Mouse (Mus musculus) MEL-GATA-1-ER (cell line): ENCODE measurements around the gene Yap1.

ENCODE experiments used
- DNase-seq: peaks from one replicate; pipeline ENCODE4 v3.0.0-alpha.2; 2012; ENCODE audit warnings: low read depth; ENCODE audit errors: extremely low read depth

Gene Yap1

DNA sequence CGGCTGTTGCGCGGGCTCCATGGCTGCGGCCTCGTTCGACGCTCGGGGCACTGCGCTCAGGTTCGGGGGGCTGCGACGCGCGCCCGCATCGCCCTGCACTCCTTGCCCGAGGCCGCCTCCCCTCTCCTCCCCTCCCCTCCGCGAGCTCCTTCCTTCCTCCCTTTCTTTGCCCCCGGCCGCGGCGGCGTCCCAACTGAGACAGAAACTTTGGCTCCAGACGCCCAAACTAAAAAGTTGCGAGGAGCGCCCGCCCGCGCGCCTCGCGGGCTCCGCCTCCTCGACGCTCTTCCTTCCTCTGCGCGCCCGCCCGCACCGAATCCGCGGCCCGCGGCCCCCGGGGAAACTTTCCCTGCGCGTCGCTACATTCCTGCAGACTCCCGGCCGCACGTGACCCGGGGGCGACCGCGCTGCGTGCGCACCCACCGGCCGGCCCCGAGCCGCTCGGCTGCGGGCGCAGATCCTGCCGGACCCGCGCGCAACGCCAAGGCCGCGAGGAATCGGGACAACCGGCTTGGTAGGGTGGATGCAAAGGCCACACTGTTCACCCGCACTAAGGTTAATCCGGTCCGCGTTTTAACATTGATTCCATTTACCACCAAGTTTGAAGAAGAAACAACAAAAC, at the start of gene Yap1:
TSS of gene Yap1 (minus strand) at position 227 of the 622 bp plus-strand sequence.
- no peak for DNase-seq

GRCm38 (mm10) chr9:8043044-8043387, 38.6 kb upstream of the Yap1 start:
- DNase-seq = no peak

DNA sequence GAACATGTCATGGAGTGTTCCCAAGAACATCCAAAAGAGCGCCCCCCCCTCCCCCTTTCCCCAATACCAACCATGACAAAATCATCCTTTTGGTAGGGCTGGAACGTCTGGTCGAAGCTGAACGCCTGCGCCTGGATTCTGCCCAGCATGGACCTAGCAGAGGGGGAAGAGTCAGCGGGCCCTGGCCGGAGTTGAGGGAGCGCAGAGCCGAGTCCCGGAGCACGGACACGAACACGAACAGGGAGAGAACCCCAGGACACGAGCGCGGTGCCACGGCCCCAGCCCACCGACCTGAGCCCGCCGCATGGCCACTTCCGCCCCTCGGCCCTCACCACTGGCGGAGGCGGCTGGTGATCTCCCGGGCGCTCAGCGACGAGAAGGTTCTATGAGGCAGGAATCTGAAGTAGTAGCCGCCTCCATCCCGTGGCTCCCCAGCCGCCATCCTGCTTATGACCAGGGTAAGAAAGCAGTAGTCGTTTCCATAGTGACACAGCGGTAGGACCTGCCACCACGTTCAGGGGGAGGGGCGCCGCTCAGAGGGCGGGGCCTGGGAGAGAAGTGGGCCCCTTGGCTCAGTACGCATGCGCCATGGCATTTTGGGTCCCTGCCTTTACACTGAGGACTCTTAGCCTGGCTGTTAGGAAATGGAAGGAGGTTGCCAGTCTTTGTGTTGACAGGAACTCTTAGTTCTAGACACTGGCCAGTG, 38.1 kb upstream of the Yap1 start, which contains the start of gene Cfap300:
TSS of gene Cfap300 (minus strand) at position 486 of the 706 bp plus-strand sequence.
- DNase-seq = no peak

- no peak for DNase-seq
These were observed 31.1 kb upstream of the Yap1 start for GRCm38 (mm10) chr9:8035546-8035945.

GRCm38 (mm10) chr9:8035091-8035490, 30.7 kb upstream of the Yap1 start:
- no peak for DNase-seq

DNA sequence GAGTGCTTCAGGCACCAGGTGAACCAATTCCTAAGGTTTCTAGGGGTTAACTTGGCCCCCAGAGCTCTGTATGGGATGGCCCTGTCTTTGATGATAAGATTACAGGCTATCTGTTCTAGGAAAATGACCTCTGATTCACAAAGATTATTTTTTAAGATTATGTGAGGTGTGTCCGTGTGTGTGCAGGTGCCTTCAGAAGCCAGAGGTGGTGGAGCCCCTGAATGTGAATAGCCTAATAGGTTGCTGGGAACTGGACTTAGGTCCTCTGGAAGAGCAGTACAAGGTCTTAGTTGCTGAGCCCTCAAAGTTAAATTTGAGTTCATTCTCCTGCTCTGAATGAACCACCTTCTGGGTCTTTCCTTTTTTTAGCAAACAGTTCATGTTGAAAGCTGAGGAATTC, 29.7 kb upstream of the Yap1 start:
- DNase-seq = no peak

- DNase-seq = no peak
These were observed 28.5 kb upstream of the Yap1 start for GRCm38 (mm10) chr9:8032847-8033246.

DNA sequence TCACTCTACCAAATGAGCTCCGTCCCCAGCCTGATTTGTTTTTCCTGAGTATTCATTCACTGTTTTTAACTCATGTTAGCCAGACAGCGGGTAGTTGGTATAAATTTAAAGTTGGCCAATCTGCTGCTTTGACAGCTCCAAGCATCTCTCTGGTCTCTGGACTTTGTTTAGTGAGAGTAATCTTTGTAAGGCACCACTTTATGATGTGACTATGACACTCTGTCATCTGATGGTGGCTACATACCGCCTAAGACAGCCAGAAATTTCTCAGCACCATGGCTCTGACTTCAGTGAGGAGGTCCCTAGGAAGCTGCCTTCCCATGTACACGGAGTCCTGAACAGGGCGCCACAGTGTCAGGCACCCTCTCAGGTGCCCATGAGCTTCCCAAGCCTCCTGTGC, 14.2 kb upstream of the Yap1 start:
- DNase-seq = no peak

DNA sequence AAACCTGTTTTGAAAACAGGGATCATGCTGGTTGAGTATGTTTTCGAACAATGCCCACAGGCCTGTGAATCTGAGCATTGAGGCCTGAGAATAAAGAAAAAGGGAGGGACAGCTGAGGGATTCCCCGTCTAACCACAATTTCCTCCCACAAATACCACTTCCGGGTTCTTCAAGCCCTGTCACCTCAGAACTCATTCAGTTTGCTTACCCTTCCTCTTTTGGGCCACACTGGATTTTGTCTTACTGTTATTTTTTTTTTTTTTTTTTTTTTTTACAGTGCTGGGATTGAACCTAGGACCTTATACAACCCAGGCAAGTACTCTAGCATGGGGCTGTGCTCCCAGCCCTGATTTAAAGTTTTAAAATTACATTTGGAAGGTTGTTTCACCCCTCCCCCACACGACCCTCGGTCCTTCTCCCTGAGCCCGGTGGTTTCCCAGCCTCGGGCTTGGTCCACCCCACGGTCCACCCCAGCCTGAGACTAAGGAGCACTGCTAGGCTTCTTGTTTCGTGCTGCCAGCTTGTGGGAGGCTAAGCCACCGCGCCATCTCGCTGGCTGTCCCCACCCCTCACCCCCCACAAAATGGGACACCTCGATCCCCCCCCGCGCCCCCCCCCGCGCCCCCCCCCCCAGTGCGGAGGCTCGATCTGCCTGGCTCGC, 13.0 kb upstream of the Yap1 start:
- peak; percentile 23 for DNase-seq

DNA sequence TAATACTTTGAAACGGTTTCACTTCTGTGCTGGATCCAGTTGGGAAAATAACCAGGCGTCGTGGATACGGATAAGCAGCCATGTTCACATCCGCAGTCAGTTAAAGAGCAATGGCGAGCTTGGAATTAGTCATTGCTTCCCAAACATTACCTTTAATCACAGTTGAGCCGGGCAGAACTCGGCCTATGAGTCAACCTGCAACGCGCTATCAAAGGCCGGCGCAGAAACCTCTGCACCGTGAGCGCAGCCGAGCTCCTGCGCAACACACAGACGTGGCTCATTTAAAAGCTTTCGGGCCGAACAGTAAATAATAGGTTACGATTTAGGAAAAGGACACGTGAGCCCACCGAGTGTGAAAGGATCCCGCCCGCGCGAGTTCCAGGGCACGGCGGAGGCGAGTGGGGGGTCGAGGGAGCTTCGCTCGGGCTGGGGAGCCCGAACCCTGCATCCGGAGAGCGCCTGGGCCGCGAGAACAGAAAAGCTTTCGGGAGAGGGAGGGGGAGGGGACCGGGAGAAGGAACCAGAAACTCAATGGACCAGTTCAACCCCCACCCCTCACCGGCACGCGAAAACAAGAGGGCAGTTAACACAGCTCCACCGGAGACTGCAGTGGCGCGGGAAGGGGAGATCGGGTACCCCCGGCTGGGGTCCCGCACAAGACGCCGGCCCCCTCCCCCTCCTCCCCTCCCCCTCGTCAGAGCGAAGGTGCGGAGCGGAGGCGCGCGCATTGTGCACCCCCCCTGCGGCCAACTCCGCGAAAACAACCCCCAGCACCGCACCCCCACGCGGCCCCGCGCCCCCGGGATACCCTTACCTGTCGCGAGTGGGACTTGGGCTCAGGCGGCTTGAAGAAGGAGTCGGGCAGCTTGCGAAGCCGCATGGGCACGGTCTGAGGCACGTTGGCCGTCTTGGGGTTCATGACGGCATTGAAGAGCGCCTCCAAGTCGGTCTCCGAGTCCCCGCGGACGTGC, 810 bp downstream of the Yap1 start:
- DNase-seq = no peak

GRCm38 (mm10) chr9:8002806-8003205, 1.6 kb downstream of the Yap1 start:
- DNase-seq = no peak

GRCm38 (mm10) chr9:8001352-8001751, 3.0 kb downstream of the Yap1 start:
- no peak for DNase-seq

GRCm38 (mm10) chr9:7994275-7994674, 10.1 kb downstream of the Yap1 start:
- DNase-seq = no peak

DNA sequence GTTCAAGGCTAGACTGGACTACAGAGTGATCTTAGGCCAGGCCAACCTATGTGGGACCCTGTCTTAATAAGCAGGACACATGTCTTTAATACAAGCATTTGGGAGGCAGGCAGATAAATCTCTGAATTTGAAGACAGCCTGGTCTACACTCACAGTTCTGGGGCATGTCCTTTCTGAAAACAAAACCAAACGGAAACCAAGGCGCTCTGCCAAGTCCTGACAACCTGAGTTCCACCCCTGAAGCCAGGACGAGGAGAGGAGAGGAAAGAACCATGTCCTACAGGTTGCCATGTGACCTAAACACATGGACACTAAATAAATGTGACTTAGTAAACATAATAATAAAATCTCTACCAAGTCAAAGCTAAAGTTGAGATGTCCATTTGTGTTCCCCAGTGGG, 11.7 kb downstream of the Yap1 start:
- no peak for DNase-seq

DNA sequence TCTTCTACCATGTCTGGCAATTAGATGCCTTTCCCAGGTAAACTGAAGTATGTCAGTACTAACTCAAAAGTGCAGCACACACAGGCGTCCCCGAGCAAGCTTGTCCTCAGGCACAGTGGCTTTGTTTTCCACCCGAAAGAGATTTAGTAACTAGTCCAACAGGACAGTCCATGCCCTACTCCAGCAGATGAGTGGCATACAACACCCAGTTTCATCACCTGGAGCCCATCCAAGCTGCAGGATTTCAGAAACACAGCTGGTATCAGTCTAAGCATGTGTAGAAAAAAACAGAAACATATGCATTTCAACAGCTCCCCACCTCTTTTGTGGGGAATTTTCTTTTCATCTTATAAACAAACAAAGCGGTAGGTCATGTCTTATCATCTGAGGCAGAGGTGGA, 13.5 kb downstream of the Yap1 start:
- DNase-seq = no peak

DNA sequence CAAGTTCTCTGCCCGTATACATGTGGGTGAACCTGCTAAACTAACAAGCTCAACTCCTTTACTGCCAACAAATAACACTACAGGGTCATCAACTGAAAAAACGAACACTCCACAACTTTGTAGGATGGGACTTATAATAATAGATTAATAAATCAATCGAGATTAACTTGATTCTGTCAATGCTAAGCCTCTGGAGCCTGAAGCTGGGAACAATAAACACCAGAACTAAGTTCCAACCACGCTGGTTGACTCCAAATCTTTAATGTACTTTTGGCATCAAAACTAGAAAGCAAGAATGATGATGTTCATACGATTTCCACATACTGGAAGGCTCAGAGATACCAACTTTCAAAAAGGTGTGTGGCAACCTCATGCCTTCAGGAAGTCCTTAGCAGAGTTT, 17.3 kb downstream of the Yap1 start:
- no peak for DNase-seq

- no peak for DNase-seq
These were observed 20.1 kb downstream of the Yap1 start for GRCm38 (mm10) chr9:7984287-7984686.

DNA sequence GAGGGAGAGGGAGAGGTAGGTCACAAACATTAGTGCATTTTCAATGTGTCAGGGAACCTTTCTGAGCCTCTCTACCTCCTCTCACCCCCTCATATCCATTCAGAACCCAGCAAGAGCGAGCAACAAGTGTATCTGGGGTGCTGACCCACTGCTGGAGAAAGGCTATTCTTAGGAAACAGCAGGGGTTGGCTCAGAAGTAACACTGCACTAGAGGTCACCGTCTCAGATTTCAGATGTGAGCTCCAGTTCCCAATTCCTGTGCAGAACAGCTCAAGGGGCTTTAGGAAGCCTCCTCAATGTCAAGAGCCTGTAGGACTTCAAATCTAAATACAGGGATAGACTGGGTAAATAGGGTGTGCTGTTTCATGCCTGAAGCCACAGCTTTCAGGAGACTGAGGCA, 20.7 kb downstream of the Yap1 start:
- DNase-seq = no peak

- no peak for DNase-seq
These were observed 24.2 kb downstream of the Yap1 start for GRCm38 (mm10) chr9:7980162-7980561.

DNA sequence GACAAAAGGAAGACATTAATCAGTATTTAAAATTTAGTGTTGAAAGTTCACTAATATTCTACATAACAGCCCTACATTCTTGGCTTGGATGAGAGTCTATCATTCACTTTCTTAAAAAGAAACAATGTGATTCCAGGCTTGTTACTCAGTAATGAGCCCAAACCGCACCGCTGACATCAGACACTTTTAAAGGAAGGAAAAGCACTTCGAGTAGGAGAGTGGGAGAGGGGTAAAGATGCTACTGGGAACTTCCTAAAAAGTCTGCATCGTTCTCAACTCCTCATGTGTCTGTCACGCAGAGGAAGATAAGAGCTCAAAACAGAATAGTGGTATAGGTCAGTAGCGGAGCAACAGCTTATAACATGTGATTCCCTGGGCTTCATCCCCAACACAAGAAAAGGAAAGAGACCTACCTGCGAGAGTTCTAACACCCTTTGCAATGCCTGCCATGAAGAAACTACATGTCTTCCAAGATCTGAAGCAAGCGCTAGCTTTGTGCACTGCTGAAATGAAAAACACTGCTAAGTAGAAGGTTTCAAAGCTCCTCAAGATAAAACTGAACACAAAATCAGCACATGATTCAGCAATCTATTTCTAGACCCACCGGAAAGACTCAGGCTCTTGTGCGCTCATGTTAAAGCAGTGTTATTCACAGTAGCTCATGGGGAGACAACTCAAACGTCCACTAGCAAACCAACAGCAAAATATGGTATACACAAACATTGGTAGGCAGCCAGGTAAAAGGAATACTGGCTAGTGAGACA, 25.1 kb downstream of the Yap1 start:
- DNase-seq = no peak

GRCm38 (mm10) chr9:7978502-7978901, 25.9 kb downstream of the Yap1 start:
- DNase-seq = no peak
